Mouse (Mus musculus): ENCODE measurements around the gene Rnase10. TPM values are rescaled to one million over a fixed set of nuclear protein-coding genes. Genes with fewer than 3 reads are reported as not detected.

Rnase10 gene
- total RNA-seq, 1 experiment from 2014 or later = not detected

- ATAC-seq (ENCODE audit: extremely low read depth, insufficient number of reproducible peaks, low FRiP score, poor library complexity, severe bottlenecking) = peak; percentile 62
These were observed 49.9 kb downstream of the Rnase10 start, which contains the start of gene Rnase12 for GRCm38 (mm10) chr14:51057401-51057831. Gene Rnase12 (minus strand): TSS chr14:51057661.

Other genes with a start within 250 kb of the Rnase10 start
- 60.6 and 73.4 TPM in 2 replicates for gene Ttc5, start 222.2 kb upstream of the Rnase10 start, total RNA-seq (2017)
- gene Ccnb1ip1, start 200.0 kb upstream of the Rnase10 start, total RNA-seq (2017) = not detected in 2 replicates
- gene Parp2, start 199.9 kb upstream of the Rnase10 start, total RNA-seq (2017) = 79.5 and 95.5 TPM in 2 replicates
- gene Tep1, start 137.2 kb upstream of the Rnase10 start, total RNA-seq (2017) = 36.1 and 41.5 TPM in 2 replicates
- gene Klhl33, start 110.2 kb upstream of the Rnase10 start, total RNA-seq (2017) = not detected in 2 replicates
- 46.7 and 58.8 TPM in 2 replicates for gene Osgep, start 82.9 kb upstream of the Rnase10 start, total RNA-seq (2017)
- gene Apex1, start 82.8 kb upstream of the Rnase10 start, total RNA-seq (2017) = 12.3 and 23.3 TPM in 2 replicates
- 48.2 and 58.0 TPM in 2 replicates for gene Pip4p1, start 76.9 kb upstream of the Rnase10 start, total RNA-seq (2017)
- gene Pnp, start 76.7 kb upstream of the Rnase10 start, total RNA-seq (2017) = 53.4 and 69.2 TPM in 2 replicates
- not detected in 2 replicates for gene Gm49342, start 63.2 kb upstream of the Rnase10 start, total RNA-seq (2017)
- gene Pnp2, start 51.8 kb upstream of the Rnase10 start, total RNA-seq (2017) = 1.4 TPM in 1 of 2 replicates, not detected in the other
- gene Rnase9, start 34.1 kb downstream of the Rnase10 start, total RNA-seq (2017) = not detected in 2 replicates
- gene Rnase11, start 42.4 kb downstream of the Rnase10 start, total RNA-seq (2017) = not detected in 2 replicates
- gene Rnase12, start 49.9 kb downstream of the Rnase10 start, total RNA-seq (2017) = 2.6 TPM in 1 of 2 replicates, not detected in the other
- gene Olfr750, start 66.7 kb downstream of the Rnase10 start, total RNA-seq (2017) = not detected in 2 replicates
- 2.0 and 2.1 TPM in 2 replicates for gene Rnase4, start 83.3 kb downstream of the Rnase10 start, total RNA-seq (2017)
- gene Ang, start 83.4 kb downstream of the Rnase10 start, total RNA-seq (2017) = 2.2 and 2.3 TPM in 2 replicates
- gene Eddm3b, start 106.7 kb downstream of the Rnase10 start, total RNA-seq (2017) = not detected in 2 replicates
- 227 and 232 TPM in 2 replicates for gene Rnase6, start 116.2 kb downstream of the Rnase10 start, total RNA-seq (2017)
- gene Rnase1, start 139.0 kb downstream of the Rnase10 start, total RNA-seq (2017) = not detected in 2 replicates
- not detected in 2 replicates for gene Rnase2b, start 154.5 kb downstream of the Rnase10 start, total RNA-seq (2017)
- not detected in 2 replicates for gene Ang2, start 191.4 kb downstream of the Rnase10 start, total RNA-seq (2017)
- gene Ear14, start 195.6 kb downstream of the Rnase10 start, total RNA-seq (2017) = not detected in 2 replicates
- gene Rnase2a, start 248.4 kb downstream of the Rnase10 start, total RNA-seq (2017) = not detected in 2 replicates

Data from neutrophil, adult 5-6 weeks (primary cell).